Mouse (Mus musculus) heart, adult 2 months (tissue): Measurements from ENCODE around the gene Isx.

Experiments
- EP300 ChIP-seq: fragments of 200-500 bp; IDR thresholded peaks from 2 replicates; pipeline ENCODE4 v1.6.1; 2011; ENCODE audit warnings: low read depth, low read length, control low read depth; ENCODE audit not compliant: insufficient read depth
- POLR2A ChIP-seq: fragments of 200-500 bp; IDR thresholded peaks from 2 replicates; pipeline ENCODE4 v1.6.1; 2011; ENCODE audit warnings: mild to moderate bottlenecking, low read depth, low read length, control low read depth; ENCODE audit not compliant: insufficient read depth

DNA sequence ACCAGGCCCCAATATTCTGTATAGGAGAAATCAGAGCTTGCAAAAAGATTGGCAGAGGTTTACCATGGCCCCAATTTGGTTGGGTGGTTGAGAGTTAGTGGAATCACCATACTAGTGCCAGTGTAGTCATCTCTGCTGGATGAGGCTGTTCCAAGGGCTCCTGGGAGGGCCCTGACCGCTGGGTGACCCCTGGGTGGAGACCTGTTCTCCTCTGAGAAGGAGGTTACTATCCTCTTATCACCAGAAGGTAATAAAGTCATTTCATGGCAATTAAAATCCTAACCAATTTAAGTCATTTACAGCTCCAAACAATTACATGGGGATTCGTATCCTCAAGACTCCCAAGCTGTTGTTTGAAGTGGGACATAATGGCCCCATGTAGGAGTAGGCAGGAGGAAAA, 24.3 kb downstream of the Isx start:
- TF ChIP-seq POLR2A (no peak), EP300 (no peak)
